Mouse (Mus musculus): ENCODE results near the gene Oaz2. TPM values are rescaled to one million over a fixed set of nuclear protein-coding genes. Genes with fewer than 3 reads are reported as not detected.

The Oaz2 gene
- polyA plus RNA-seq, 1 experiment from 2014 or later: 366 TPM

- Histone ChIP-seq H3K36me3 (peaks cover 78% of the 10 kb centered on the region), H3K27me3 (no peaks in the 10 kb centered on the region), H3K4me2 (replicated peaks) (no peak overlapping the region), H3K4me3 (replicated peaks) (no peak overlapping the region), H3K4me1 (replicated peaks) (peaks cover 20% of the 10 kb centered on the region), H3K27ac (no peak overlapping the region), H3K9me3 (no peaks in the 10 kb centered on the region), H3K9ac (replicated peaks) (no peak overlapping the region)
- ATAC-seq: no peak
Observed at GRCm38 (mm10) chr9:65697992-65698391, 30.2 kb downstream of the Oaz2 start.

GRCm38 (mm10) chr9:65700504-65700903 is 32.7 kb downstream of the Oaz2 start:
- Histone ChIP-seq H3K4me3 (replicated peaks) (no peak overlapping the region), H3K27me3 (no peaks in the 10 kb centered on the region), H3K27ac (no peak overlapping the region), H3K36me3 (peaks cover 77% of the 10 kb centered on the region), H3K4me1 (replicated peaks) (peaks cover 4% of the 10 kb centered on the region; the same call in 1 of the 2 replicates), H3K9me3 (no peaks in the 10 kb centered on the region), H3K4me2 (replicated peaks) (no peak overlapping the region), H3K9ac (replicated peaks) (no peak overlapping the region)
- ATAC-seq: no peak
- 92% methylated on average over 6 of the region's 6 CpGs for WGBS

GRCm38 (mm10) chr9:65702286-65702685 is 34.5 kb downstream of the Oaz2 start:
- H3K27ac ChIP-seq: no peak overlapping the region
- H3K4me2 ChIP-seq (replicated peaks): no peak overlapping the region
- ATAC-seq: no peak
- H3K4me1 ChIP-seq (replicated peaks): no peaks in the 10 kb centered on the region
- 96% methylated on average over 9 of the region's 9 CpGs for WGBS
- H3K9ac ChIP-seq (replicated peaks): no peak overlapping the region
- H3K9me3 ChIP-seq: no peaks in the 10 kb centered on the region
- peaks cover 62% of the 10 kb centered on the region for H3K36me3 ChIP-seq
- H3K4me3 ChIP-seq (replicated peaks): no peak overlapping the region
- H3K27me3 ChIP-seq: no peaks in the 10 kb centered on the region

GRCm38 (mm10) chr9:65703241-65703640 is 35.4 kb downstream of the Oaz2 start:
- H3K36me3 ChIP-seq: peaks cover 60% of the 10 kb centered on the region
- 88% methylated on average over 7 of the region's 7 CpGs for WGBS
- no peak overlapping the region for H3K9ac ChIP-seq (replicated peaks)

GRCm38 (mm10) chr9:65703926-65704595 is 36.3 kb downstream of the Oaz2 start:
- H3K4me3 ChIP-seq (replicated peaks): no peak overlapping the region
- peaks cover 56% of the 10 kb centered on the region for H3K36me3 ChIP-seq

More at GRCm38 (mm10) chr9:65703241-65703640, 35.4 kb downstream of the Oaz2 start:
- no peaks in the 10 kb centered on the region for H3K9me3 ChIP-seq
- no peak overlapping the region for H3K4me3 ChIP-seq (replicated peaks)
- ATAC-seq: no peak
- H3K4me1 ChIP-seq (replicated peaks): no peaks in the 10 kb centered on the region
- H3K27ac ChIP-seq: no peak overlapping the region
- H3K4me2 ChIP-seq (replicated peaks): no peak overlapping the region
- H3K27me3 ChIP-seq: no peaks in the 10 kb centered on the region

GRCm38 (mm10) chr9:65718195-65718594 is 50.4 kb downstream of the Oaz2 start:
- Histone ChIP-seq H3K36me3 (no peaks in the 10 kb centered on the region), H3K4me2 (replicated peaks) (no peak overlapping the region), H3K4me1 (replicated peaks) (peaks cover 24% of the 10 kb centered on the region), H3K9me3 (no peaks in the 10 kb centered on the region), H3K9ac (replicated peaks) (no peak overlapping the region), H3K4me3 (replicated peaks) (no peak overlapping the region), H3K27ac (no peak overlapping the region), H3K27me3 (no peaks in the 10 kb centered on the region)
- ATAC-seq: no peak
- WGBS: 87% methylated on average over 5 of the region's 5 CpGs

More at GRCm38 (mm10) chr9:65703926-65704595, 36.3 kb downstream of the Oaz2 start:
- H3K27me3 ChIP-seq: no peaks in the 10 kb centered on the region
- H3K4me2 ChIP-seq (replicated peaks): no peak overlapping the region
- H3K4me1 ChIP-seq (replicated peaks): no peaks in the 10 kb centered on the region
- no peak overlapping the region for H3K27ac ChIP-seq
- H3K9me3 ChIP-seq: no peaks in the 10 kb centered on the region
- H3K9ac ChIP-seq (replicated peaks): no peak overlapping the region
- 93% methylated on average over 24 of the region's 24 CpGs for WGBS
- no peak for ATAC-seq

- no peaks in the 10 kb centered on the region for H3K9me3 ChIP-seq
- H3K4me1 ChIP-seq (replicated peaks): peaks cover 53% of the 10 kb centered on the region
- H3K9ac ChIP-seq (replicated peaks): no peak overlapping the region
- no peaks in the 10 kb centered on the region for H3K36me3 ChIP-seq
- H3K4me3 ChIP-seq (replicated peaks): no peak overlapping the region
- H3K27me3 ChIP-seq: no peaks in the 10 kb centered on the region
- ATAC-seq: no peak
- no peak overlapping the region; the same call in 1 of the 2 replicates for H3K27ac ChIP-seq
- H3K4me2 ChIP-seq (replicated peaks): no peak overlapping the region
- WGBS: 62% methylated on average over 10 of the region's 10 CpGs
Observed at GRCm38 (mm10) chr9:65721161-65721566, 53.4 kb downstream of the Oaz2 start.

GRCm38 (mm10) chr9:65724471-65725290 is 56.9 kb downstream of the Oaz2 start:
- Histone ChIP-seq H3K4me2 (replicated peaks) (0 out of 2 replicates have a peak overlapping the region, but pooled peaks have one; percentile 12), H3K27me3 (no peaks in the 10 kb centered on the region), H3K4me1 (replicated peaks) (peaks cover 57% of the 10 kb centered on the region), H3K4me3 (replicated peaks) (no peak overlapping the region), H3K9ac (replicated peaks) (no peak overlapping the region), H3K9me3 (no peaks in the 10 kb centered on the region), H3K36me3 (0 out of 2 replicates have a peak, but pooled peaks cover 11% of the 10 kb centered on the region), H3K27ac (peak overlapping the region; percentile 83)
- 8% methylated on average over 8 of the region's 8 CpGs for WGBS
- ATAC-seq: peak; percentile 74

- Histone ChIP-seq H3K27ac (peak overlapping the region; percentile 83), H3K4me2 (replicated peaks) (0 out of 2 replicates have a peak overlapping the region, but pooled peaks have one; percentile 12), H3K36me3 (0 out of 2 replicates have a peak, but pooled peaks cover 17% of the 10 kb centered on the region), H3K4me3 (replicated peaks) (no peak overlapping the region), H3K27me3 (no peaks in the 10 kb centered on the region), H3K9ac (replicated peaks) (no peak overlapping the region), H3K4me1 (replicated peaks) (peaks cover 57% of the 10 kb centered on the region), H3K9me3 (no peaks in the 10 kb centered on the region)
- 27% methylated on average over 4 of the region's 4 CpGs for WGBS
- peak; percentile 49 for ATAC-seq
Observed at GRCm38 (mm10) chr9:65725291-65725622, 57.5 kb downstream of the Oaz2 start.

- WGBS: 85% methylated on average over 3 of the region's 3 CpGs
- no peak overlapping the region for H3K27ac ChIP-seq
Observed at GRCm38 (mm10) chr9:65726431-65726830, 58.6 kb downstream of the Oaz2 start.

GRCm38 (mm10) chr9:65727491-65727890 is 59.7 kb downstream of the Oaz2 start:
- H3K4me3 ChIP-seq (replicated peaks): no peak overlapping the region
- 94% methylated on average over 4 of the region's 4 CpGs for WGBS
- no peaks in the 10 kb centered on the region for H3K9me3 ChIP-seq
- no peak for ATAC-seq
- H3K27ac ChIP-seq: no peak overlapping the region
- H3K4me2 ChIP-seq (replicated peaks): no peak overlapping the region
- H3K36me3 ChIP-seq: peaks cover 24% of the 10 kb centered on the region
- H3K27me3 ChIP-seq: no peaks in the 10 kb centered on the region
- H3K9ac ChIP-seq (replicated peaks): no peak overlapping the region
- H3K4me1 ChIP-seq (replicated peaks): peaks cover 38% of the 10 kb centered on the region

More at GRCm38 (mm10) chr9:65726431-65726830, 58.6 kb downstream of the Oaz2 start:
- peaks cover 23% of the 10 kb centered on the region for H3K36me3 ChIP-seq
- no peak overlapping the region for H3K4me3 ChIP-seq (replicated peaks)
- H3K9me3 ChIP-seq: no peaks in the 10 kb centered on the region
- no peak overlapping the region for H3K9ac ChIP-seq (replicated peaks)
- H3K4me2 ChIP-seq (replicated peaks): no peak overlapping the region
- H3K27me3 ChIP-seq: no peaks in the 10 kb centered on the region
- no peak for ATAC-seq
- peaks cover 48% of the 10 kb centered on the region for H3K4me1 ChIP-seq (replicated peaks)

GRCm38 (mm10) chr9:65728588-65728987 is 60.8 kb downstream of the Oaz2 start:
- Histone ChIP-seq H3K9ac (replicated peaks) (no peak overlapping the region), H3K9me3 (no peaks in the 10 kb centered on the region), H3K36me3 (peaks cover 26% of the 10 kb centered on the region), H3K27ac (no peak overlapping the region), H3K27me3 (no peaks in the 10 kb centered on the region), H3K4me1 (replicated peaks) (peaks cover 32% of the 10 kb centered on the region), H3K4me3 (replicated peaks) (no peak overlapping the region), H3K4me2 (replicated peaks) (no peak overlapping the region)
- ATAC-seq: no peak
- WGBS: over 99% methylated on average over 6 of the region's 6 CpGs

All from midbrain, embryonic 13.5 days (tissue).